Comparison of ENCODE assay signal across 21 mouse cellular contexts in genomic region chr13:41482408-41483011, GRCm38 (mm10). TPM values are rescaled to one million over a fixed set of nuclear protein-coding genes. Genes with fewer than 3 reads are reported as not detected.
DNase-seq lines count a peak whose midpoint lies in the region; ATAC-seq lines count a peak whose summit lies in the region.
"Had no signal": no experiment of that assay in that cellular context is flagged by ENCODE, and none has a peak within 500 bp of the region (broad histone marks: within the 10 kb centered on the region; RNA-seq: fewer than 3 reads in every experiment).

No protein-coding gene starts in this region.

- H3K27me3 ChIP-seq in midbrain, embryonic 10.5 days (ENCODE audit: low read depth, poor library complexity, severe bottlenecking) = peaks cover 41% of the 10 kb centered on the region
- no peaks in the 10 kb centered on the region for H3K27me3 ChIP-seq in midbrain, embryonic 16.5 days (ENCODE audit: control insufficient read depth, insufficient read depth, low read depth, low read length)
- no peaks in the 10 kb centered on the region for H3K27me3 ChIP-seq in embryonic facial prominence, embryonic 11.5 days (ENCODE audit: control insufficient read depth, insufficient read depth, low read length)
- H3K27me3 ChIP-seq in neural tube, embryonic 12.5 days (replicated peaks) = no peaks in the 10 kb centered on the region
- H3K27me3 ChIP-seq: CH12.LX; embryonic facial prominence, embryonic 13.5 days; forebrain, embryonic 15.5 days had no signal

- H3K4me2 ChIP-seq in midbrain, embryonic 16.5 days (ENCODE audit: low read length) = no peak overlapping the region
- H3K4me2 ChIP-seq in embryonic facial prominence, embryonic 11.5 days (ENCODE audit: low read depth, low read length) = no peak overlapping the region
- H3K4me2 ChIP-seq in neural tube, embryonic 12.5 days (replicated peaks) = no peak overlapping the region
- H3K4me2 ChIP-seq: embryonic facial prominence, embryonic 13.5 days; forebrain, embryonic 15.5 days; heart, embryonic 13.5 days had no signal

- no peak overlapping the region for H3K9ac ChIP-seq in midbrain, embryonic 16.5 days (ENCODE audit: low read depth, low read length)
- no peak overlapping the region for H3K9ac ChIP-seq in embryonic facial prominence, embryonic 11.5 days (replicated peaks; ENCODE audit: low read length)
- H3K9ac ChIP-seq in neural tube, embryonic 12.5 days = no peak overlapping the region
- H3K9ac ChIP-seq: embryonic facial prominence, embryonic 13.5 days; forebrain, embryonic 15.5 days; heart, embryonic 13.5 days had no signal

- no peaks in the 10 kb centered on the region for H3K9me3 ChIP-seq in midbrain, embryonic 10.5 days (replicated peaks)
- H3K9me3 ChIP-seq in midbrain, embryonic 16.5 days (replicated peaks; ENCODE audit: control insufficient read depth, low read length, poor library complexity, severe bottlenecking) = no peaks in the 10 kb centered on the region
- H3K9me3 ChIP-seq in embryonic facial prominence, embryonic 11.5 days (replicated peaks; ENCODE audit: control insufficient read depth, low read length) = no peaks in the 10 kb centered on the region
- H3K9me3 ChIP-seq in neural tube, embryonic 12.5 days = no peaks in the 10 kb centered on the region
- H3K9me3 ChIP-seq: embryonic facial prominence, embryonic 13.5 days; forebrain, embryonic 15.5 days; heart, embryonic 13.5 days had no signal

- peak overlapping the region; percentile 52 for H3K27ac ChIP-seq in midbrain, embryonic 10.5 days (replicated peaks)
- H3K27ac ChIP-seq in midbrain, embryonic 16.5 days (ENCODE audit: low read length) = no peak overlapping the region
- no peak overlapping the region for H3K27ac ChIP-seq in embryonic facial prominence, embryonic 11.5 days (replicated peaks; ENCODE audit: low read depth, low read length)
- no peak overlapping the region for H3K27ac ChIP-seq in neural tube, embryonic 12.5 days
- H3K27ac ChIP-seq: embryonic facial prominence, embryonic 13.5 days; forebrain, embryonic 15.5 days; heart, embryonic 13.5 days had no signal

- no peak overlapping the region for H3K4me3 ChIP-seq in midbrain, embryonic 10.5 days
- no peak overlapping the region for H3K4me3 ChIP-seq in midbrain, embryonic 16.5 days (ENCODE audit: low read depth, low read length)
- H3K4me3 ChIP-seq in embryonic facial prominence, embryonic 11.5 days (ENCODE audit: low read depth, low read length) = no peak overlapping the region
- no peak overlapping the region for H3K4me3 ChIP-seq in neural tube, embryonic 12.5 days
- H3K4me3 ChIP-seq: embryonic facial prominence, embryonic 13.5 days; forebrain, embryonic 15.5 days; heart, embryonic 13.5 days had no signal

- peaks cover 16% of the 10 kb centered on the region for H3K4me1 ChIP-seq in midbrain, embryonic 10.5 days
- H3K4me1 ChIP-seq in midbrain, embryonic 16.5 days (ENCODE audit: control insufficient read depth, insufficient read depth, low read length) = no peaks in the 10 kb centered on the region
- H3K4me1 ChIP-seq in embryonic facial prominence, embryonic 11.5 days (ENCODE audit: control insufficient read depth, insufficient read depth, low read length) = no peaks in the 10 kb centered on the region
- peaks cover 8% of the 10 kb centered on the region; the same call in 1 of the 2 replicates for H3K4me1 ChIP-seq in neural tube, embryonic 12.5 days
- H3K4me1 ChIP-seq: forebrain, embryonic 15.5 days had no signal

- no peaks in the 10 kb centered on the region for H3K36me3 ChIP-seq in midbrain, embryonic 10.5 days
- H3K36me3 ChIP-seq in midbrain, embryonic 16.5 days (ENCODE audit: control insufficient read depth, insufficient read depth, low read length) = no peaks in the 10 kb centered on the region
- H3K36me3 ChIP-seq in embryonic facial prominence, embryonic 11.5 days (replicated peaks; ENCODE audit: control insufficient read depth, insufficient read depth, low read depth, low read length) = no peaks in the 10 kb centered on the region
- no peaks in the 10 kb centered on the region for H3K36me3 ChIP-seq in neural tube, embryonic 12.5 days
- H3K36me3 ChIP-seq: embryonic facial prominence, embryonic 13.5 days; forebrain, embryonic 15.5 days; heart, embryonic 13.5 days had no signal

- 36% methylated on average over 3 of the region's 3 CpGs for WGBS in midbrain, embryonic 10.5 days
- 19% methylated on average over 3 of the region's 3 CpGs for WGBS in midbrain, embryonic 16.5 days
- WGBS in embryonic facial prominence, embryonic 11.5 days = 27% methylated on average over 3 of the region's 3 CpGs
- WGBS in neural tube, embryonic 12.5 days = 11% methylated on average over 3 of the region's 3 CpGs

- no peak for ATAC-seq in cerebellum, adult (ENCODE audit: insufficient number of reproducible peaks, low FRiP score, low TSS enrichment)
- ATAC-seq in midbrain, embryonic 16.5 days = no peak
- no peak; the same call in 1 of the 2 replicates for ATAC-seq in embryonic facial prominence, embryonic 11.5 days (replicated peaks; ENCODE audit: insufficient number of reproducible peaks, low FRiP score, low TSS enrichment, low read depth)
- ATAC-seq in neural tube, embryonic 12.5 days (ENCODE audit: low FRiP score, low read depth) = peak; percentile 41; the same call in 1 of the 2 replicates
- ATAC-seq: forebrain, embryonic 15.5 days; intestine, postnatal 0 days had no signal

- peak; percentile 5 to 6 for DNase-seq in cerebellum, postnatal 14 days
- peak; percentile 63 for DNase-seq in midbrain, embryonic 10.5 days (ENCODE audit: low spot score)
- DNase-seq in embryonic facial prominence, embryonic 11.5 days (ENCODE audit: low spot score) = peak; percentile 27
- DNase-seq in testis, postnatal 10 days (ENCODE audit: low spot score) = no peak
- DNase-seq in ovary, postnatal 36 days (ENCODE audit: low spot score) = no peak
- DNase-seq: cerebellum, adult 2 months; gastrocnemius, postnatal 14 days; heart, postnatal 4 days; kidney, postnatal 14 days; lung, adult 18-20 months; lung, postnatal 36 days; right cerebral cortex, postnatal 25 days; thymus, postnatal 4 days had no signal

RNA-seq across cellular contexts. Expression of gene Nedd9, which starts 4.7 kb away (rescaled TPM):
- polyA plus RNA-seq in midbrain, embryonic 10.5 days (2016; fragmentation: Nextera tagmentation; extraction: Ambion mirVana) = 17.4 and 18.9 TPM in 2 replicates
- polyA plus RNA-seq in midbrain, embryonic 16.5 days (2015; fragmentation: Nextera tagmentation; extraction: Ambion mirVana) = 10.9 and 12.8 TPM in 2 replicates
- 19.9 and 20.1 TPM in 2 replicates for polyA plus RNA-seq in embryonic facial prominence, embryonic 11.5 days (2014; fragmentation: Nextera tagmentation; extraction: Ambion mirVana)
- polyA plus RNA-seq in neural tube, embryonic 12.5 days (2016; fragmentation: Nextera tagmentation; extraction: Ambion mirVana) = 28.9 and 30.7 TPM in 2 replicates

Comparison
In these comparisons a context has a peak if more than half of its experiments do, and no peak if none do; other contexts are left out.
1. DNase-seq: peak in cerebellum, postnatal 14 days (2 of 2), midbrain, embryonic 10.5 days (single experiment) and embryonic facial prominence, embryonic 11.5 days (single experiment); none in testis, postnatal 10 days (single experiment) and ovary, postnatal 36 days (single experiment).